Mouse (Mus musculus): ENCODE measurements around the gene Gm20388. TPM values are rescaled to one million over a fixed set of nuclear protein-coding genes. Genes with fewer than 3 reads are reported as not detected.

Gene Gm20388
- polyA plus RNA-seq, 1 experiment from 2014 or later = not detected

DNA sequence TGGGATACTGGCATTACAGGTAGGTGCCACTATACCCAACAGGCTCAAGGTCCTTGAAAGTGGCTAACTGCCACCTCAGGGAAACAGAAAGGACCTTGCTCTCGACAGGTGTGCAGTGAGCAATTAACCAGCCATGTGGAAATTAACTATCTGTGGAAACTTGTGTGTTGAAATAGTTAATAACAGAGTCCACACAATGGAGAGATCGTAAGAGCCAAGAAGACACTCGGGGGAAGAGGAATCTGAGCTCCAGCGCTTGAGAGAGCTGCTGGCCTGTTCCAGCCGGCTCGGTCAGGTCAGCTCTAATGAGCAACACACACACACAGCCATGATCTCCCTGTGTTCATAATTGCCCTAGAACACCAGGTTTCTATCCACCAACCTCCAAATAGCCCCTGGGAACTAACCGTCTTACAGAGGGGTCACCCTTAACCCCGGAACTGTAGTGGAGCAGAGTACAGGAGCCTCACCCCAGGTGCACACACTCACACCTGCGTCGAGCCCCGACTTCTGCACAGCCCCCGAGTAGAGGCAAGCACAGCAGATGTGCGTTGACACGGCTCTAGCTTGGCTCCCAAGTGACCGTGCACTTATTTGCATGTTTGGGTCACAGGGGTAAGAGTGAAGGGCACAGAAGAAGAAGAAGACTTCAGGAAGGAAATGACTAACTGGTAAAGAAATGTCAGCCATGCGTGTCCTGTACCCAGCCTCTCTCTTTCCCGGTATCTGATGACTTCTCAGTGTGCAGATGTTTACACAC is 814.4 kb downstream of the Gm20388 start:
- Histone ChIP-seq H3K9ac (replicated peaks) (no peak overlapping the region), H3K4me2 (replicated peaks) (no peak overlapping the region), H3K27me3 (no peaks in the 10 kb centered on the region), H3K9me3 (no peaks in the 10 kb centered on the region), H3K27ac (replicated peaks) (no peak overlapping the region), H3K4me1 (no peaks in the 10 kb centered on the region), H3K4me3 (no peak overlapping the region), H3K36me3 (no peaks in the 10 kb centered on the region)
- no peak for ATAC-seq (replicated peaks)
- WGBS = 88% methylated on average over 17 of the region's 17 CpGs

DNA sequence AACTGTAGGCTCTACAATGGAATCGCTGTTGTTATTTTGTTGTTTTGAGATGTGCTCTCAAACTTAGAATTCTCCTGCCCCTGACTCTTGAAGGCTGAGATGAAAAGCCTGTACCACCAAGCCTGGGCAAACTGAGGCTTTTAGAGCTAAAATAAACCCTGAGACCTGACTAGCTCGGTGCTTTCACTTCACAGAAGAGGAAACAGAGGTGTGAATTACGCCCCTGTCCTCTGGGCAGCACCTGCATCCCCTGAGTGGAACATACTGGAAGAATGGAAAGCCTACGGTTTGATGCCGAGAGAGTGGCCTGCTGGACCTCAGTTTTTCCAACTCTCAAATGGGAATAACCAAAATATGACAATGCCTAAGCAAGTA is 814.9 kb downstream of the Gm20388 start:
- WGBS = 88% methylated on average over 5 of the region's 5 CpGs
- no peaks in the 10 kb centered on the region for H3K27me3 ChIP-seq
- ATAC-seq (replicated peaks) = no peak

DNA sequence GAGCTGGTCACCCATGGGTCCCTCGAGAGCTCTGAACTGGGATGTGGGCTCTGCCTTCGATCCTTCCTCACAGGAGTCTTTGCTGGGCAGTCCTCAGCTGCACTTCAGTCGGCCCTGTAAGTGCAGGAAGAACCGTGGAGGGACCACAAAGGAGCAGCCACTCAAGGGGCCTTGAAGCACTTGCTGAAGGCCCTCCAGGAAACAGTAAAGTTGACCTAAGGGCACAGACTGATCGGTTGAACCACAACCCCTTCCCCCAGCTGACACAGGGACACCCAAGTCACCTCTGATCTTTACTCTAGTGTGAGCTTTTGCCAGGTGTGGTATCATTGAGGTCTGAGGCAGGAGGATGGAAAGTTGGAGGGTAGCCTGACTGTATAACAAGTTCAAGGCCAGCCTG is 815.4 kb downstream of the Gm20388 start:
- H3K4me1 ChIP-seq = no peaks in the 10 kb centered on the region
- no peak overlapping the region for H3K4me2 ChIP-seq (replicated peaks)
- no peak overlapping the region for H3K9ac ChIP-seq (replicated peaks)
- WGBS = 76% methylated on average over 5 of the region's 5 CpGs
- H3K4me3 ChIP-seq = no peak overlapping the region
- no peaks in the 10 kb centered on the region for H3K9me3 ChIP-seq
- H3K27me3 ChIP-seq = no peaks in the 10 kb centered on the region
- no peak overlapping the region for H3K27ac ChIP-seq (replicated peaks)
- H3K36me3 ChIP-seq = no peaks in the 10 kb centered on the region
- no peak for ATAC-seq (replicated peaks)

More for the DNA sequence above, 814.9 kb downstream of the Gm20388 start:
- Histone ChIP-seq H3K4me3 (no peak overlapping the region), H3K4me2 (replicated peaks) (no peak overlapping the region), H3K27ac (replicated peaks) (no peak overlapping the region), H3K36me3 (no peaks in the 10 kb centered on the region), H3K9me3 (no peaks in the 10 kb centered on the region), H3K4me1 (no peaks in the 10 kb centered on the region), H3K9ac (replicated peaks) (no peak overlapping the region)

DNA sequence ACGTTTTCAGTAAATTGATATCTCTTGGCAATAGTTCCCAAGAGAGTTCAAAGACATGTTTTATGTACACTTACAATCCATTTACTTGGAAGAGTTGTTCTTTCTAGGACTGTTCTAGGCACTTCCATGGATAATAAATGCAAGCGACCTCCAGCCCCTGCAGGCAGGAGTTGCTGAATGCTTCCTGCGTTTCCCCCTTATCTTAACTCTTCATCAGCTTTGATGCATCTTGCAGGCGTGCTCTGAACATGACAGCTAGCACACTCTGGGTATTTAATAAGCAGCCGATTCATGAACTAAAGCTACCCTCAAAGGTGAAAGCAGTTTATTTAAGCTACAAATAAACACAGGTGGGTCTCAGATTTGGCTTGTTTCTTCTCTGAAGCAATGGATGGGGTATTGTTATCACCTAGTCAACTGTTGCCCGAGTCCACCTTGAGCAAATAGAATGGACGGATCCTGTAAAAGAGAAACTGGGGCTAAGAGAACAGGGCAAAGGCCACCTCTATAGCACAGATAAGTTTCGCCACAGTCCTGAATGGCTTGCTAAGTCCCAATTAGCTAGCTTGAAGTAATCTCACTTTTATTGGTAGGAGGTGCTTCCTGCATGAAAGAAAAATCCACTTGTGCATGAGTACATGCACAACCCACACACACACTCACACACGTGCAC is 818.0 kb downstream of the Gm20388 start:
- H3K27me3 ChIP-seq = no peaks in the 10 kb centered on the region
- no peak overlapping the region for H3K4me3 ChIP-seq
- no peak overlapping the region for H3K4me2 ChIP-seq (replicated peaks)
- ATAC-seq (replicated peaks) = no peak
- 76% methylated on average over 9 of the region's 9 CpGs for WGBS
- H3K4me1 ChIP-seq = no peaks in the 10 kb centered on the region
- H3K27ac ChIP-seq (replicated peaks) = no peak overlapping the region
- no peak overlapping the region for H3K9ac ChIP-seq (replicated peaks)
- H3K36me3 ChIP-seq = no peaks in the 10 kb centered on the region
- no peaks in the 10 kb centered on the region for H3K9me3 ChIP-seq

DNA sequence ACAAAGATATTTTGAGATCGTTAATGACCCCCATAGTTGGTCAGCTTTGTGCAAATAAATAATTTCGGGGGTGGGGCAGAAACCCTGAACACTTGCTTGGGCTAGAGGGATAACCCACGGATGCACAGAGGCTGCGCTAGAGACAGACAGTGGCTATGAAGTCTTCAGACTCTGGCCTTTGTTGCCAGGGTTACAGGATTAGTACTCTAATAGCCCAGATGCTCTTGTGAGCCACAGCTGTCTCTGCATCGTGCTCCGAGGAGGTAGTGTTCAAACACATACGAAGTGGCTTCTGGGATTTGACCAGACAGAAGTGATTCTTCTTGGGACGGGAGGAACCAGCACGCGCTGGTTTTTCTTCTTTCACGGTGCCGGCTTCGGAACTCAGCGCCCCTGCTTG is 820.9 kb downstream of the Gm20388 start:
- Histone ChIP-seq H3K27ac (replicated peaks) (no peak overlapping the region), H3K27me3 (peaks cover 18% of the 10 kb centered on the region), H3K4me2 (replicated peaks) (no peak overlapping the region), H3K9me3 (no peaks in the 10 kb centered on the region), H3K36me3 (no peaks in the 10 kb centered on the region), H3K4me3 (no peak overlapping the region), H3K9ac (replicated peaks) (no peak overlapping the region), H3K4me1 (peaks cover 11% of the 10 kb centered on the region)
- ATAC-seq (replicated peaks) = no peak
- 41% methylated on average over 14 of the region's 14 CpGs for WGBS

DNA sequence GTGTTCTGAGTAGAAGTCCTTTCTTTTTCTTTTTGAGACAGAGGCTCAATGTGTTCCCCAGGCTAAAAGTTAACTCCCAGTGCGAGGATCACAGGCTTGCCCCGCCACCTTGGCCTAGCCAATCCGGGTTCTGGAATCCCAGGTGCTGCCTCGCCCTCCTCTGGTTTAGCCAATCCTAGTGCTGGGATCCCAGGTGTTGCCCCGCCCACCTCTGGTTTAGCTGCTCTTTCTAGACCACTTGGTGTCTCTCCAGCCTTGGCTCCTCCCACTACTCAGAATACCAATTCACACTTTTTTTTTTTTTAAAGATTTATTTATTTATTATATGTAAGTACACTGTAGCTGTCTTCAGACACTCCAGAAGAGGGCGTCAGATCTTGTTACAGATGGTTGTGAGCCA is 821.4 kb downstream of the Gm20388 start:
- H3K4me3 ChIP-seq = no peak overlapping the region
- no peaks in the 10 kb centered on the region for H3K36me3 ChIP-seq
- H3K4me2 ChIP-seq (replicated peaks) = no peak overlapping the region
- peaks cover 12% of the 10 kb centered on the region for H3K4me1 ChIP-seq
- H3K27ac ChIP-seq (replicated peaks) = no peak overlapping the region
- no peaks in the 10 kb centered on the region for H3K9me3 ChIP-seq
- 63% methylated on average over 6 of the region's 6 CpGs for WGBS
- no peak for ATAC-seq (replicated peaks)
- H3K27me3 ChIP-seq = peaks cover 22% of the 10 kb centered on the region
- no peak overlapping the region for H3K9ac ChIP-seq (replicated peaks)

DNA sequence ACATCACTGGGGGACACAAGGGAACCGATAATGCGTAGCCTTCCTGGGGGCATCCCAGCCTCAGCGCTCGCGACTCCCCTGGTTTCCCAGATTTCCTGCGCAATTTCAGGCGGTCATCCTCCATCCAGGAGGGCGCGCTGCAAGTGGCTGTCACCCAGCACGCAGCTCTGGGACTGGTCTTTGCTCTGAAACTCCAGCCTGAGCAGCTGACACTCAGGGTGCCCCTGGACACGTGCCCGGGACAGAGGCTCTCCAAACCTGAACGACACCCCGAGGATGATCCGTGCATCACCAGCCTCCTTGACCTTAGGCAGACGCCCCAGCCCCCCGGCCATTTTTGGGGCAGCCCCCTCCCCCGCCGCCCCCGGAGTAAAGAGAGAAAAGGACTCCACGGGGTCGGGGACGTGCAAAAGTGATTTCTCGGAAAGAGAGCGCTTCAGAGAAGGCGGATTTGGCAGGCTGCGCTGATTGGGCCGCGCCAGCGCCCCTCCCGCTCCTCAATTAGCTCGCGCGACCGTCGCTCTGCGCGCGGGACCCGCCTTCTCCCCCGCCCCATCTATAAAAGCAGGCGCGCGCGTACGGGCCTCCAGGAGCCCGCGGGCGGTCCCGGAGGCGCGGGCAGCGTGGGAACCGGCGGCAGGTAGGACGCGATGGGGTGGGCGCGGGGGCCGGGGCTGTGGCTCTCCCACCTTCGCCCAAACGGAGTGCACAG is 825.3 kb downstream of the Gm20388 start, which contains the start of gene Irf8:
Gene Irf8, plus strand, starts transcription at position 589 of the 712 bp plus-strand sequence.
- WGBS = under 1% methylated on average over 60 of the region's 62 CpGs
- ATAC-seq (replicated peaks) = peak; percentile 94
- peaks cover 31% of the 10 kb centered on the region for H3K27me3 ChIP-seq

DNA sequence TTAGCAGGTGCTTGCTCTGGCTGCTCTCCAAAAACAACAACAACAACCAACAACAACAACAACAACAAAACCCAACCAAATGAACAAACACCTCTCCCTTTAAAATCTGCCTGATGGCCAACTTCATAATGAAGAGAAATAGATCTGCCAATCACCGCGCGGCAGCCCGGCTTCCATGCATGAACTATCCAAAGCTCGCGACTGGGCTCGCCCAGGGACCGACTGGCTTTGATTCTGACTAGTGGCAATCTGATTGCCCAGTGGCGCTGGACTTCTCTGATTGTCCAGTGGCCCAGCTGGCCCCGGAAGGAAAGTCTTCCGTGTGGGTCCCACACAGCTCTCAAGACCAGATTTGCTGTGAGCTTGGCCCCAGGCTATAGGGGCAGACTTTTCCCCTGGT is 825.8 kb downstream of the Gm20388 start:
- peaks cover 31% of the 10 kb centered on the region for H3K27me3 ChIP-seq
- H3K27ac ChIP-seq (replicated peaks) = no peak overlapping the region
- ATAC-seq (replicated peaks) = peak; percentile 66
- H3K9ac ChIP-seq (replicated peaks) = peak overlapping the region; percentile 51
- WGBS = under 1% methylated on average over 11 of the region's 11 CpGs
- H3K9me3 ChIP-seq = no peaks in the 10 kb centered on the region
- H3K4me1 ChIP-seq = peaks cover 12% of the 10 kb centered on the region
- peak overlapping the region; percentile 87 for H3K4me2 ChIP-seq (replicated peaks)
- no peaks in the 10 kb centered on the region for H3K36me3 ChIP-seq
- peak overlapping the region; percentile 56 for H3K4me3 ChIP-seq

More for the DNA sequence above, 825.3 kb downstream of the Gm20388 start, which contains the start of gene Irf8:
- H3K9me3 ChIP-seq = no peaks in the 10 kb centered on the region
- peak within 1 kb of the TSS; percentile 51 for H3K9ac ChIP-seq (replicated peaks)
- H3K4me1 ChIP-seq = peaks cover 12% of the 10 kb centered on the region
- H3K4me2 ChIP-seq (replicated peaks) = peak within 1 kb of the TSS; percentile 87
- no peaks in the 10 kb centered on the region for H3K36me3 ChIP-seq
- H3K27ac ChIP-seq (replicated peaks) = no peak within 1 kb of the TSS
- peak within 1 kb of the TSS; percentile 56 for H3K4me3 ChIP-seq

DNA sequence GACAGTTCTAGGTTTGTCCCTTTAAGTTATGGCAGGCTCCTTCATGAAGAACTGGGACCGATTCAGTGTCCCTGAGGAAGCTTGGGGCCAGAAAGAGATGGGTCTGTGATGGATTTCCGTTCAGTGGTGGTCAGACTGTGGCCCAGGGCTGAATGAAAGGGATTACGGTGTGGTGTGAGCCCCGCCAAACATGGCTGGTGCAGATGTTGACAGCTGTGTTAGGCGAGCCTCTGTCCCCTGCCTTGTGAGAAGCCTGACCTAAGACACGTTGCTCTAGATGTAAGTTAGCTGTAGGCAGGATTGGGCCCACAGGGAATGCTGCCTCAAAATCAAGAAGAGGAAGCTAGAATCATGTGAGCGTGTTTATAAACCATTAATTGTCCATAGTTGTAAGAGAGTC is 826.5 kb downstream of the Gm20388 start:
- Histone ChIP-seq H3K4me2 (replicated peaks) (no peak overlapping the region), H3K36me3 (no peaks in the 10 kb centered on the region), H3K27me3 (peaks cover 31% of the 10 kb centered on the region), H3K9ac (replicated peaks) (no peak overlapping the region), H3K4me3 (no peak overlapping the region), H3K4me1 (peaks cover 12% of the 10 kb centered on the region), H3K9me3 (no peaks in the 10 kb centered on the region), H3K27ac (replicated peaks) (no peak overlapping the region)
- 70% methylated on average over 7 of the region's 7 CpGs for WGBS
- ATAC-seq (replicated peaks) = no peak

DNA sequence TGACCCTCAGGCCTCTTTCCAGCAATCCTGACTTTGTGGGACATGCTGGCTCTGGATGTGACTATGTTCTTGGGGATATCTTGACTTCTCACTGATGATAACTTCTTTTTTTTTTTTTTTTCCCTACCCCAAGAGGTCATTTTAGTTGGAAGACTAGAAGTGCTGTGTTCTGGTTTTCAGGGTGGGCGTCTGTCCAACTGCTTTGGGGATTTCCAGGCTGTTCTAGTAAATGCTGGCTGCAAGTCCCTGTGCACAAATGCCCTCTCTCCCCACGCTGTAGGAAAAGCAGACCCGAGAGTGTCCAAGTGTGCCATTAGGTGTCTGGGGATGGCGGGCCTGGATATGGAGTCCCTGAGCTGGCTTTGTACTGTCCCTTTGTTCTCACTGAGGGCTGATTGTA is 828.1 kb downstream of the Gm20388 start:
- Histone ChIP-seq H3K4me2 (replicated peaks) (no peak overlapping the region), H3K9me3 (no peaks in the 10 kb centered on the region), H3K36me3 (no peaks in the 10 kb centered on the region), H3K4me3 (no peak overlapping the region), H3K27ac (replicated peaks) (no peak overlapping the region), H3K4me1 (peaks cover 12% of the 10 kb centered on the region), H3K27me3 (peaks cover 31% of the 10 kb centered on the region), H3K9ac (replicated peaks) (no peak overlapping the region)
- no peak for ATAC-seq (replicated peaks)
- 62% methylated on average over 4 of the region's 4 CpGs for WGBS

DNA sequence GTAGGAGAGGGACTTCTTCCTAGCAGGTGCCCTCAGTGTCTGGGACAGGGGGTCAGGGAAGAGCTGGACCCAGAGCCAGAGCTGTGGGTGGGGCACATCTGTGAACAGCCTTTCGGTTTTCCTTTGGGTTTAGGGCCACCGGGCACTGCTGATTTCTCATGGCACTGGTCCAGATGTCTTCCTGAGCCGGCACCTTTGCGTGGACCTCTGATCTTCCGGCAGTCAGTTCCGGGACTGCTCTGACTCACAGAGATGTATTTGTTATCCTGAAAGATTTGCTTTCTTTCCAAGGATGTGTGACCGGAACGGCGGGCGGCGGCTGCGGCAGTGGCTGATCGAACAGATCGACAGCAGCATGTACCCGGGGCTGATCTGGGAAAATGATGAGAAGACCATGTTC is 828.9 kb downstream of the Gm20388 start:
- Histone ChIP-seq H3K4me1 (peaks cover 12% of the 10 kb centered on the region), H3K4me3 (no peak overlapping the region), H3K4me2 (replicated peaks) (no peak overlapping the region), H3K9me3 (no peaks in the 10 kb centered on the region), H3K36me3 (no peaks in the 10 kb centered on the region), H3K27ac (replicated peaks) (no peak overlapping the region), H3K9ac (replicated peaks) (no peak overlapping the region), H3K27me3 (peaks cover 25% of the 10 kb centered on the region)
- 89% methylated on average over 15 of the region's 15 CpGs for WGBS
- ATAC-seq (replicated peaks) = no peak

DNA sequence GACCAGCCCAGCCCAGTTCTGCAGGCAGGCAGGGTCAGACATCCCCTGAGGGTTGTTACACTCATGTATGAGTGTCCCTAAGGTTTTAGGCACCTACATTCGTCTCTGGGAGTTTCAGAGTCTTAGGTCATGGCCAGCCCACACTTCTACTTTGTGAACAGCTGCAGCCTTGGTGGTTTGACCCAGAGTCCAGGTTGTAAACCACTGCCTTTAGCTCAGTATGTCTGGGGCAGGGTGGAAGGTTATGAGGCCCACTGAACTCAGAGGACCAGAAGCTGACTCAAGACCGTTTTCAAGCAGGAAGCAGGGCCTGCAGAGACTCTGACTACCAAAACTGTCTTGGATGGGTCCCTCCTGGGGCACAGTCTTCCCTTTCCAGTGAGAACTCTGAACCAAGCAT is 829.9 kb downstream of the Gm20388 start:
- H3K27me3 ChIP-seq = peaks cover 15% of the 10 kb centered on the region; the same call in 1 of the 2 replicates
- H3K9me3 ChIP-seq = no peaks in the 10 kb centered on the region
- no peak overlapping the region for H3K27ac ChIP-seq (replicated peaks)
- no peak overlapping the region for H3K9ac ChIP-seq (replicated peaks)
- no peak overlapping the region for H3K4me2 ChIP-seq (replicated peaks)
- H3K4me3 ChIP-seq = no peak overlapping the region
- peaks cover 10% of the 10 kb centered on the region for H3K4me1 ChIP-seq
- no peak for ATAC-seq (replicated peaks)
- 69% methylated on average over 2 of the region's 2 CpGs for WGBS
- no peaks in the 10 kb centered on the region for H3K36me3 ChIP-seq

Measured in forebrain, embryonic 15.5 days (tissue).